Mouse (Mus musculus) ES-E14 (cell line): Measurements from ENCODE around the gene Spata5. TPM values are rescaled to one million over a fixed set of nuclear protein-coding genes. Genes with fewer than 3 reads are reported as not detected.

Experiments used
- DNase-seq: peaks from one replicate; pipeline ENCODE4 v3.0.0-alpha.2; 2013; ENCODE audit warnings: low read depth, low spot score
- H3K27ac ChIP-seq: 2 replicates; pipeline ENCODE4 v1.5.1; 2012; ENCODE audit warnings: low read depth, mild to moderate bottlenecking, low read length, moderate library complexity, mixed read lengths; ENCODE audit not compliant: poor library complexity, insufficient read depth, severe bottlenecking
- H3K36me3 ChIP-seq: 2 replicates; pipeline ENCODE4 v1.6.1; 2012; ENCODE audit warnings: mild to moderate bottlenecking, low read length, moderate library complexity, mixed read lengths; ENCODE audit not compliant: control insufficient read depth, poor library complexity, insufficient read depth, severe bottlenecking
- H3K4me1 ChIP-seq, 2 experiments: fragments of 150-350 bp in 1 of 2; sonication (generic) in 1 of 2; 2 replicates each; pipeline ENCODE4 v1.6.1; 2012; ENCODE audit warnings: low read length in 2 of 2, mild to moderate bottlenecking in 1 of 2, mixed read lengths in 1 of 2; ENCODE audit not compliant: control insufficient read depth in 2 of 2, insufficient read depth in 2 of 2, poor library complexity in 1 of 2
- H3K4me3 ChIP-seq, 2 experiments: fragments of 150-350 bp in 1 of 2; sonication (generic) in 1 of 2; 2 replicates each; pipeline ENCODE4 v1.5.1; 2012; ENCODE audit warnings: low read length in 2 of 2, low read depth in 1 of 2, mild to moderate bottlenecking in 1 of 2, mixed read lengths in 1 of 2; ENCODE audit not compliant: insufficient read depth in 1 of 2, poor library complexity in 1 of 2, severe bottlenecking in 1 of 2
- H3K9ac ChIP-seq: 2 replicates; pipeline ENCODE4 v1.6.1; 2012; ENCODE audit warnings: low read depth, mild to moderate bottlenecking, low read length, mixed read lengths; ENCODE audit not compliant: poor library complexity, insufficient read depth, severe bottlenecking
- H3K9me3 ChIP-seq: fragments of 150-350 bp; sonication (generic); 2 replicates; pipeline ENCODE4 v1.6.1; 2012; ENCODE audit warnings: low read depth, mild to moderate bottlenecking, low read length; ENCODE audit not compliant: control insufficient read depth, insufficient read depth
- CHD2 ChIP-seq: IDR thresholded peaks from 2 replicates; pipeline ENCODE4 v1.6.1; 2014; ENCODE audit warnings: mild to moderate bottlenecking, low read depth, low read length, inconsistent platforms
- HCFC1 ChIP-seq: IDR thresholded peaks from 2 replicates; pipeline ENCODE4 v1.6.1; 2012; ENCODE audit warnings: low read length, inconsistent platforms, borderline replicate concordance; ENCODE audit not compliant: insufficient read depth
- MAFK ChIP-seq: IDR thresholded peaks from 2 replicates; pipeline ENCODE4 v1.6.1; 2014; ENCODE audit warnings: mild to moderate bottlenecking, low read depth, low read length, inconsistent platforms; ENCODE audit not compliant: insufficient read depth
- ZC3H11A ChIP-seq: IDR thresholded peaks from 2 replicates; pipeline ENCODE4 v1.6.1; 2012; ENCODE audit warnings: low read depth, mild to moderate bottlenecking, inconsistent platforms, low read length, borderline replicate concordance
- ZNF384 ChIP-seq: IDR thresholded peaks from 2 replicates; pipeline ENCODE4 v1.6.1; 2012; ENCODE audit warnings: low read depth, low read length, inconsistent platforms
- in situ Hi-C, 2 experiments: fragments of 600-800 bp; cut with MboI; formaldehyde crosslinking; loops; one replicate each; pipeline ENCODE4 v1.15.1; 2025; ENCODE audit warnings: low sequenced_read_pairs in 2 of 2, inconsistent platforms in 1 of 2; ENCODE audit not compliant: unreplicated experiment in 2 of 2
- total RNA-seq: library from RNA; depleted of rRNA; stranded (reverse); fragments of 300-350 nt; gene quantifications from 2 replicates; pipeline ENCODE4 v1.2.3, GENCODE M21; 2012; rRNA removed

Gene Spata5
- total RNA-seq, result 41.8 and 54.3 TPM in 2 replicates

GRCm38 (mm10) chr3:37419458-37419991 is at the start of gene Spata5:
Gene Spata5, plus strand, starts transcription at chr3:37419896.
- Histone ChIP-seq H3K27ac (peak within 1 kb of the TSS; percentile 86), H3K4me3 (peak within 1 kb of the TSS; percentile 92 to 99)

DNA sequence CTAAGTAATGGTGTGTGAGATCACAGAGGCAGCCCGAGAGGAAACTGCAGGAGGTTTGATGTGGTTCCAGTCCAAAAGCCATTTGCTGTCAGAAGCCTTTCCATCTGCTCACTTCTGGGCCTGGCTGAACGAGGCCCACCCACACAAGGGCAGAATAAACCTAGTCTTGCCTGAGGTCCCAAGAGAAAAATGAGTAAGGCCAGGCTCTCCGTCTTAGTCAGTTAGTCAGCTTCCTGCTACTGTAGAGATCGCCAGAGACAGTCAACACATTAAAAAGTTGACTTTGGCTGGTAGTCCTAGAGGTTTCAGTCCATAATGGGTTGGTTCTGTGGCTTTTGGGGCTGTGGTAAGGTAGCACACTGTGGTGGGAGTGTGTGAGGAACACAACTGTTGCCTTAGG is 49.3 kb upstream of the Spata5 start:
- Histone ChIP-seq H3K4me3 (no peak overlapping the region), H3K27ac (no peak overlapping the region), H3K9me3 (no peaks in the 10 kb centered on the region), H3K36me3 (no peaks in the 10 kb centered on the region), H3K4me1 (no peaks in the 10 kb centered on the region), H3K9ac (no peak overlapping the region)
- TF ChIP-seq MAFK, result no peak
- no peak for TF ChIP-seq HCFC1
- TF ChIP-seq ZNF384, result no peak
- in situ Hi-C loops, result no loop called here
- DNase-seq, result no peak

More at GRCm38 (mm10) chr3:37419458-37419991, at the start of gene Spata5:
- Histone ChIP-seq H3K9me3 (no peaks in the 10 kb centered on the region), H3K36me3 (no peaks in the 10 kb centered on the region), H3K9ac (peak within 1 kb of the TSS; percentile 92), H3K4me1 (peaks cover 0 to 3% of the 10 kb centered on the region in 2 experiments; a peak in 3 of 4 replicates)
- in situ Hi-C loops, result no loop called here
- TF ChIP-seq HCFC1 (no peak), ZC3H11A (no peak), CHD2 (no peak), MAFK (no peak), ZNF384 (no peak)
- DNase-seq, result peak; percentile 100

- TF ChIP-seq MAFK (no peak), HCFC1 (no peak), CHD2 (no peak), ZNF384 (no peak), ZC3H11A (no peak)
- Histone ChIP-seq H3K36me3 (no peaks in the 10 kb centered on the region), H3K4me1 (no peaks in the 10 kb centered on the region), H3K4me3 (no peak overlapping the region), H3K9ac (no peak overlapping the region), H3K27ac (no peak overlapping the region), H3K9me3 (no peaks in the 10 kb centered on the region)
- in situ Hi-C loops, result no loop called here
- no peak for DNase-seq
These were observed 46.0 kb upstream of the Spata5 start for GRCm38 (mm10) chr3:37373712-37374111.

DNA sequence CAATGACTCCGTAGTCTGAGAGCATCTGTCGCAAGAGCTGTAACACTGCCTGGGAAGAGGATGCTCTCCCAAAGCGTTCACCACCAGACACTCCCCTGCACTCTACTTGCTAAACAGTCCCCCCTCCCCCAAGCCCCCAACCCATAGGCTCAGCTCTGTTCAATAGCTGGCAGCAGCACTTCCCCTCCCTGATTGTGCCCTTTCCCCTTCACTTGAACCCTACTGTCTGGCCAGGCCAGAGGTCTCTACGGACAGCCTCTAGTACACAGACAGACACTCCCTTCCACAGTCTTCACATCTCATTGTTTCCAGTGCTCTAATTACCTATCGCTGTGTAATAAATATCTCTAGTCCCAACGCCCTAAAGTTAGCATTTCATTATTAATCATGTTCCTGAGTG is 41.8 kb upstream of the Spata5 start:
- no peak overlapping the region for H3K27ac ChIP-seq
- no peaks in the 10 kb centered on the region for H3K36me3 ChIP-seq
- DNase-seq, result no peak
- H3K4me3 ChIP-seq, result no peak overlapping the region
- no peaks in the 10 kb centered on the region for H3K9me3 ChIP-seq
- in situ Hi-C loops, result no loop called here
- no peak for TF ChIP-seq MAFK
- no peak for TF ChIP-seq ZC3H11A
- no peak for TF ChIP-seq ZNF384
- no peak for TF ChIP-seq CHD2
- TF ChIP-seq HCFC1, result no peak
- H3K9ac ChIP-seq, result no peak overlapping the region
- no peaks in the 10 kb centered on the region for H3K4me1 ChIP-seq

GRCm38 (mm10) chr3:37378412-37378811 is 41.3 kb upstream of the Spata5 start:
- TF ChIP-seq ZNF384 (no peak), CHD2 (no peak), MAFK (no peak), ZC3H11A (no peak), HCFC1 (no peak)
- H3K4me1 ChIP-seq, result no peaks in the 10 kb centered on the region
- H3K9ac ChIP-seq, result no peak overlapping the region
- H3K27ac ChIP-seq, result no peak overlapping the region
- H3K36me3 ChIP-seq, result no peaks in the 10 kb centered on the region
- no peaks in the 10 kb centered on the region for H3K9me3 ChIP-seq
- no peak overlapping the region for H3K4me3 ChIP-seq
- in situ Hi-C loops, result no loop called here
- no peak for DNase-seq
